Mouse (Mus musculus) C3H10T1/2 (cell line): ENCODE data around the gene Vsnl1. TPM values are rescaled to one million over a fixed set of nuclear protein-coding genes. Genes with fewer than 3 reads are reported as not detected.

Experiments
- polyA plus RNA-seq, 2 experiments: library from polyadenylated mRNA; unstranded; fragments of >200 nt; fragmentation: generic; extraction: Trizol; gene quantifications; one replicate each; pipeline ENCODE4 v1.2.1; 2012; ENCODE audit warnings: missing spikeins in 2 of 2

Vsnl1 gene
- under 1 TPM in 1 of 2 experiments, not detected in 1; 0.09 TPM for polyA plus RNA-seq

DNA sequence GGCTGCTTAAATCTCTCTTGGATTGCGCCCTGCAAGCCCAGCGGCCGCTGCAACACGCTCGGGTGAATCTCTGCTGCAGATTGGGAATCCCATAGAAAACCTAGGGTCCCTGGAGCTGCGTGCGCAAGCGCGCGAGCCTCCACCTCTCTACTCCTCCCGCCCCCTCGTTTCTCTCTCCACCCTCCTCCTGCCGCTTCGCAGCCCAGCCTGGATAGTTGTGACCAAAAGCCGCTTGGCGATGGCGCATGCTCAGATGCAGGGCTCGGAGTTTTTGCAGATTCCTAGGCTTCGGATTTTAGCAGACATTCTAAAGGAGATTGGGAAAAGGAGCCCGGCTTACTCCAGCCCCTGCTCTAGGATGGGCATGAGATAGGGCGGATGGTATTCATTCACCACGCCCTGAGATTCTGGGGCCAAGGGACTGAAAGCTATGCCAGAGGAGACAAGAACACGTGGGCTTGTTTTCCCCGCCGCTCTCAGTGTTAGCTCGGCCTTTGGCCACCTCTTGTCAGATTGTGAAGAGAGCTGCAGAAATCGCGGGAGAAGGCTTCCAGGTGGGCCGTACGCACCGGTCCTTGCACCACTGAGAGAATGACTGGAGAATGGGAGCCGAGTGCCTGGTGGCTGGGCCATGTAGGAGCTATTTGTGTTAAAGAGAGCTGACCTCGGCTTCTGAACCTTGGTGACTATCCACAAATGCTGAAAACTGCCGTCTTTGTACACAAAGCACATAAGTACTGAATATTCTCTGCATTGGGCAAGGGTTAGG is at the start of gene Vsnl1:
Gene Vsnl1 (minus strand): TSS at position 117 of the 769 bp plus-strand sequence.

DNA sequence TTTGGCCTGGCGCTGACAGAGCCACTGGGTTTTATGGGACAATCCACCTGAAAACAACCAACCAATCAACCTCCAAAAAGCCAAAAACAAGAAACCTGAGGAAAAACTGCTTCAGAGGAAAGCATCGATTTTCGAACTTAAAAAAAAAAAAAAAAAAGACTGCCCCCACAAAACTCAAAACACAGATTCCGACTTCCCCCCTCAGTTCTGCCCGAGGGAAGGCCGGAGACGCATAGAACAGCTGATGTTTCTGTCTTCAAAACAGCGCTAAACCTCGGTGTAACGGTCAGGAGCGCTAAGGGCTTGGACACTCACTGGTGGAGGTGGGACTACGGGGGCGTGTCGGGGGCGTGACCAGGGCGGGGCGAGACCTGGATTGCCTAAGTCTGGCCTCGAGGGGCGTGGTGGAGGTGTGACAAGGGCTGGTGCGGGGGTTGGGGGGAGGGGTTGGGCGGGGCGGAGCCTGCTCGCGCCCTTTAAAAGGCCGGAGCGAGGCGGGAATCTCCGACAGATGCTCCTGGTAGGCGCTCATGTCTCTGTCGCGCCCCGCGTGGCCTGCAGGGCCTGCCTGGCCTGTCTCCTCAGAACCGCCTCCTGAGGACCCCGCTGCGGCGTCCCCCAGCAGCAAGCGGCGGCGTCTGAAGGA is 19.3 kb upstream of the Vsnl1 start, which contains the start of gene Rad51ap2:
Gene Rad51ap2 (plus strand): TSS at position 531 of the 646 bp plus-strand sequence.

Other genes starting within 250 kb of the Vsnl1 start
- gene Msgn1, start 227.6 kb downstream of the Vsnl1 start, polyA plus RNA-seq, result not detected
- 1 to 10 TPM in 1 of 2 experiments, under 1 TPM in 1; 0.59 to 1.9 TPM for gene Gen1, start 170.8 kb downstream of the Vsnl1 start, polyA plus RNA-seq
- gene Smc6, start 170.7 kb downstream of the Vsnl1 start, polyA plus RNA-seq, result 1 to 10 TPM; 1.1 to 8.0 TPM
- gene Rad51ap2, start 19.5 kb upstream of the Vsnl1 start, polyA plus RNA-seq, result not detected